Mouse (Mus musculus): ENCODE measurements around the gene Nphs1.

DNA sequence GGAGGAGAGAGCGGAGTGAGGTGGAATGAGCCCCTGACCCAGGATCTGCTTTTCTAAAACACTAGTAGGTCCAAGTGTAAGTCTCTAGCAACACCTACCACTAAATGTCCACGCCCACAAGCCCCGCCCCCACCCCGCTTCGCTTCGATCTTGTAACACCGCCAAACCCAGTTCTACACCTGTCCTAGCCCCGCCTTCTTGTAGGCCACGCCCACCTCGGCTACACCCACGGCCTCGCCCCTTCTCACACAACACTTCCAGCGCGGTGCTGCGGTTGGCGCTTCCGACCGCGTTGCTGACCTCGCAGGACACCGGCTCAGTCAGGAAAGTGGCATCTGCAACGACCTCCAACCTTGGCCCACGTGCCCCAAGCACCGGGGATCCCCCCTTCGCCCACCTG is 4.3 kb upstream of the Nphs1 start:
- TF ChIP-seq CTCF (IDR thresholded peaks at IDR 0.05; ENCODE audit: low read depth) (no peak), EP300 (IDR thresholded peaks at IDR 0.05; ENCODE audit: low read depth) (no peak)

Measured in liver, postnatal 0 days (tissue).